Comparison of ENCODE assay signal across 22 mouse cellular contexts in the genomic region with DNA sequence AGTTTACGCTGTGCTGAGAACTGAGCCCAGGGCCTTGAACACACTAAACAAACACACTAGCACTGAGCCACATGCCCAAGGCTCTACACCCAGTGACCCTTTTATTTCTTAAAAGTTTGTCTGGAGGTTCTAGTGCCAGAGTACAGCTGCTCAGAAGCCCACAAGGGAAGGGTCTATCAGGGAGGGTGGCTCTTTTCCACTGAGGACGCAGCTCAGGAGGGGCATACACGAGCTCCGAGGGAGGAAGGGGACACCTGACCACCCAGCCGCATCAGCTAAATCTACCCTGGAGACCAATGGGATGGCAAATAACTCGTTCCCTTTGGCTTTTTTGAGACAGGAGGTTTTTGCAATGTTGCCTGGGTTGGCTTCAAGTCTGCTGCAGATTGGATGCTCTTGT. TPM values are rescaled to one million over a fixed set of nuclear protein-coding genes. Genes with fewer than 3 reads are reported as not detected.
"Had no signal": no experiment of that assay in that cellular context is flagged by ENCODE, and none has a peak within 500 bp of the region (broad histone marks: within the 10 kb centered on the region; RNA-seq: fewer than 3 reads in every experiment).

No protein-coding gene starts in this region.

- H3K9ac ChIP-seq: liver, embryonic 14.5 days; lung, embryonic 15.5 days; midbrain, embryonic 12.5 days; neural tube, embryonic 12.5 days; stomach, embryonic 15.5 days had no signal

- H3K4me2 ChIP-seq: lung, embryonic 15.5 days; midbrain, embryonic 12.5 days; neural tube, embryonic 12.5 days; stomach, embryonic 15.5 days had no signal

- H3K36me3 ChIP-seq: lung, embryonic 15.5 days; midbrain, embryonic 12.5 days; neural tube, embryonic 12.5 days; stomach, embryonic 15.5 days had no signal

- H3K9me3 ChIP-seq: lung, embryonic 15.5 days; midbrain, embryonic 12.5 days; neural tube, embryonic 12.5 days; stomach, embryonic 15.5 days had no signal

- DNase-seq: lung, adult 2 months; lung, postnatal 14 days; lung, postnatal 36 days; midbrain, embryonic 14.5 days; right cerebral cortex, postnatal 14 days; thymus, adult 2 months; thymus, postnatal 25 days; thymus, postnatal 4 days had no signal

- H3K4me3 ChIP-seq: lung, embryonic 15.5 days; megakaryocyte, embryonic 14.5 days; midbrain, embryonic 12.5 days; neural tube, embryonic 12.5 days; stomach, embryonic 15.5 days had no signal

- H3K27ac ChIP-seq: liver, embryonic 14.5 days; lung, embryonic 15.5 days; macrophage; midbrain, embryonic 12.5 days; neural tube, embryonic 12.5 days; stomach, embryonic 15.5 days; stomach, postnatal 0 days had no signal

- ATAC-seq: lung, postnatal 0 days had no signal

RNA-seq across cellular contexts. Expression of a gene that starts 1.9 kb away (rescaled TPM):
- total RNA-seq: megakaryocyte progenitor cell, adult 5-6 weeks; monocyte, adult 5-6 weeks had no signal
- polyA plus RNA-seq: macrophage had no signal

RNA-seq across cellular contexts. Expression of a gene that starts 47.4 kb away (rescaled TPM):
- total RNA-seq: megakaryocyte progenitor cell, adult 5-6 weeks; midbrain, postnatal 0 days; neutrophil, adult 5-6 weeks had no signal
- polyA plus RNA-seq: midbrain, embryonic 12.5 days; midbrain, postnatal 0 days; neural tube, embryonic 12.5 days; neural tube, embryonic 14.5 days; stomach, embryonic 15.5 days; stomach, postnatal 0 days had no signal
